Mouse (Mus musculus) midbrain, embryonic 10.5 days (tissue): ENCODE measurements around the gene Wdcp. TPM values are rescaled to one million over a fixed set of nuclear protein-coding genes. Genes with fewer than 3 reads are reported as not detected.
"Not testable (repeated sequence)": the region's sequence is repeated elsewhere in the genome, so short reads cannot be mapped to it uniquely, and the experiment has no call there.

ENCODE experiments used
- DNase-seq: peaks from one replicate; pipeline ENCODE4 v3.0.0-alpha.2; 2017; ENCODE audit warnings: low spot score
- H3K27ac ChIP-seq: fragments of 300-500 bp; sonication (generic); replicated peaks from 2 replicates; pipeline ENCODE4 v1.5.1; 2016; ENCODE audit warnings: mild to moderate bottlenecking
- H3K27me3 ChIP-seq: fragments of 300-500 bp; sonication (generic); 2 replicates; pipeline ENCODE4 v1.6.1; 2016; ENCODE audit warnings: low read depth, mild to moderate bottlenecking; ENCODE audit not compliant: poor library complexity, severe bottlenecking
- H3K36me3 ChIP-seq: fragments of 300-500 bp; sonication (generic); 2 replicates; pipeline ENCODE4 v1.6.1; 2016; ENCODE audit warnings: mild to moderate bottlenecking, moderate library complexity
- H3K4me1 ChIP-seq: fragments of 300-500 bp; sonication (generic); 2 replicates; pipeline ENCODE4 v1.6.1; 2016
- H3K4me3 ChIP-seq: fragments of 300-500 bp; sonication (generic); 2 replicates; pipeline ENCODE4 v1.5.1; 2016; ENCODE audit warnings: mild to moderate bottlenecking, moderate library complexity
- H3K9me3 ChIP-seq: fragments of 300-500 bp; sonication (generic); replicated peaks from 2 replicates; pipeline ENCODE4 v1.6.1; 2016; ENCODE audit warnings: mild to moderate bottlenecking
- WGBS: fragments of 180-500 bp; shearing (Covaris S2); methylation state at CpG from one replicate; pipeline ENCODE4 v1.1.7; 2016; 5-methylcytosine and 5-hydroxymethylcytosine counted together
- polyA plus RNA-seq: library from polyadenylated mRNA; unstranded; fragments of >200 nt; fragmentation: Nextera tagmentation; extraction: Ambion mirVana; gene quantifications from 2 replicates; pipeline ENCODE4 v1.2.1, GENCODE M21; 2016

Wdcp gene
- polyA plus RNA-seq, 1 experiment from 2014 or later = 28.5 TPM

DNA sequence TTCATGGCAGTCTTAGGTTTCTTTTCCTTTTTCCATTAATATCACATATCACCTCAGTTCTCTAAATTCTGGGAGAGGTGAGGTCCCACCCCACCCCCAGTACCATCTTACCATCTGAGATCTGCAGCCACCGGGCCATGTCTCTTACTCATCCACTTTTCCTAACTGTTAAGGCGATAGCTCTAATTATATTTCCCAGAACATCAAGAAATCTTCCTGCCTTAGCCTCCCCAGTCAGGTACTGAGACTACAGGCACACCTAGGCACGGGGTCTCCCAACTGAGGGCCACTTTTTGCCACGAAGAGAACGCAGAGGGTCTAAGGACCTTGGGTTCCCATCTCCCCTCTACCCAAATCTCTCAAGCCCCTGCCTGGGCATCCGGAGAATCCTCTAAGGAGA is 30.4 kb downstream of the Wdcp start:
- Histone ChIP-seq H3K36me3 (0 out of 2 replicates have a peak, but pooled peaks cover 2% of the 10 kb centered on the region), H3K27ac (peak overlapping the region; percentile 65), H3K9me3 (no peaks in the 10 kb centered on the region), H3K27me3 (peaks cover 26% of the 10 kb centered on the region), H3K4me1 (peaks cover 11% of the 10 kb centered on the region), H3K4me3 (peak overlapping the region; percentile 56)
- WGBS = 68% methylated on average over 6 of the region's 6 CpGs
- no peak for DNase-seq

DNA sequence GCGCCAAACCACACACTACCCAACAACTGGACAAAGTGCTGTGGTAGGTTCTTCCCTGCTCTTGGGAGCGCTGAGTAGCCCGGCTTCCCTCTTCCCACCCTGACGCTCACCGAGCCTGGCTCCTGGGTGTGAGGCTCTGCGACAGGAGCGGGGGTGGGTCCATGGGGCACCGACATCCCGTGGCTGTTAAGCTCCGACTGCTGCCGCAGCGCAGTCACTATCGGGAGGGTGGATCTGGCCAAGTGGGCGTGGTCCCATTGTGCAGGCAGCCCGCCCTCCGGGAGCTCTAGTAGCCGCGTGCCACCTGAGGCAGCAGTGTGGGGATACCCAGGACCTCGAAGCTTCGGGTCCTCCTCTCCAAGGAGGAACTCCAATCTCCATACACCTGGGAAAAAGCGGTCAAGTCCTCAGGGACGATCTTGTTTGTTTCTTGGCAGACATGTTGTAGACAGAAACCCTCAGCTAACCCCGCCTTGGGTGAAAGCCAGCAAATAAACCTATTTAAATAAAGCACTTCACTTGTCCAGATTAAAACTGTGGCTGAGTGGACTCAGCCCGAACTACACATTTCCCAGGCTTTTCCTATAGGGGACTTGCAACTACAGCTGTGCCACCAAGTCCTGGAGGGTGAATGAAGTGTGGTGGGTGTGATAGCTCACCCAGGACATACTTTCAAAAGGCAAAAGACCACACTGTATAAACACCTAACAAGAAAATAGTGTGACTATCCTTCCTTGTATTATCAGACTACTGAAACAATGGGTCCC is 31.2 kb downstream of the Wdcp start, which contains the start of gene Mfsd2b:
TSS of gene Mfsd2b (minus strand) at position 199 of the 767 bp plus-strand sequence.
- H3K9me3 ChIP-seq = 0 out of 2 replicates have a peak, but pooled peaks cover 3% of the 10 kb centered on the region
- H3K4me3 ChIP-seq = peak within 1 kb of the TSS; percentile 56
- H3K27me3 ChIP-seq = peaks cover 26% of the 10 kb centered on the region
- peak within 1 kb of the TSS; percentile 65 for H3K27ac ChIP-seq
- H3K36me3 ChIP-seq = peaks cover 8% of the 10 kb centered on the region
- H3K4me1 ChIP-seq = peaks cover 11% of the 10 kb centered on the region
- peak; percentile 69 for DNase-seq
- WGBS = 6% methylated on average over 24 of the region's 24 CpGs

DNA sequence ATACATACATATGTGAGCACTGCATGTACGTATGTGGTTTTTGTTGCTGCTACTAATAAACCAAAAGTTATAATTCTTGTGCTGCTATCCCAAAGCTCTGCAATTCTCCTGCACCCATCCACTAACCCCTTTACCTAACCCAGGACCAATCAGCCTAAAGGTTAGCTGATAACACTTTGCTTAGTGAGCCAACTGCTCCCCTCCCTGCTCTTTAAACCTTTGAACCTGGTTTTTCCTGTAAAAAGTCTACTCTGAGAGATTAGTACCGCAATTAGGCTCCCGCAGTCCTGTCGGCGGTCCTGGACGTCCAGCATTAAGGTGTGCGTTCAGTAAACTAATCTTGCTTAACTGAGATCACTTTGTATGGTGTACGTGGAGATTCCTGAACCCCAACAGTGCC is 32.5 kb downstream of the Wdcp start:
- no peak for DNase-seq
- 0 out of 2 replicates have a peak, but pooled peaks cover 5% of the 10 kb centered on the region for H3K9me3 ChIP-seq

DNA sequence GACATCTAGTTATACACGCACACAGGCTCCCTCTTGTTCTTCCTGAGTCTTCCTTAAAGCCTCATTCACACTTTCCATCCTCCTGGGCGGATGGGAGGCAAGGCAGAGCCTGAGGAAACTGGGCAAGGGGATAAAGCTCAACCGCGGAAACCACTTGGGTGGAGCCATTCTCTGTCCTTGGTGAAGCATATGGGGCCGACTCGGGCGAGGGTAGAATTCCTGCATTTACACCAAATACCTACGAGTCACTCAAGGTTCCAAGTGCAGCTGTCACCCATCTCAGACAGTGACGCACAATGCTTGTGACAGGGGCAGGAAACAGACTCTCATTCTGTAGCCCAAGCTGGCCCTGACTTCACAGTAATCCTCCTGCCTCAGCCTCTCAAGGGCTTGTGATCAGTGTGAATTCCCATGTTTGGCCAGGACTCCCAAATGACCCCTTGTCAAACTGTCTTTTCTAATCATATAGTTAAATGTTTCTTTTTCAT is 35.2 kb downstream of the Wdcp start:
- Histone ChIP-seq H3K36me3 (peaks cover 35% of the 10 kb centered on the region), H3K27me3 (peaks cover 18% of the 10 kb centered on the region), H3K4me3 (no peak overlapping the region), H3K4me1 (peaks cover 11% of the 10 kb centered on the region), H3K27ac (no peak overlapping the region), H3K9me3 (0 out of 2 replicates have a peak, but pooled peaks cover 5% of the 10 kb centered on the region)
- DNase-seq = no peak
- WGBS = 76% methylated on average over 9 of the region's 9 CpGs

More for the DNA sequence above, 32.5 kb downstream of the Wdcp start:
- WGBS = 89% methylated on average over 8 of the region's 8 CpGs
- peaks cover 11% of the 10 kb centered on the region for H3K4me1 ChIP-seq
- H3K36me3 ChIP-seq = peaks cover 19% of the 10 kb centered on the region
- H3K27me3 ChIP-seq = peaks cover 26% of the 10 kb centered on the region
- no peak overlapping the region for H3K4me3 ChIP-seq
- no peak overlapping the region for H3K27ac ChIP-seq

DNA sequence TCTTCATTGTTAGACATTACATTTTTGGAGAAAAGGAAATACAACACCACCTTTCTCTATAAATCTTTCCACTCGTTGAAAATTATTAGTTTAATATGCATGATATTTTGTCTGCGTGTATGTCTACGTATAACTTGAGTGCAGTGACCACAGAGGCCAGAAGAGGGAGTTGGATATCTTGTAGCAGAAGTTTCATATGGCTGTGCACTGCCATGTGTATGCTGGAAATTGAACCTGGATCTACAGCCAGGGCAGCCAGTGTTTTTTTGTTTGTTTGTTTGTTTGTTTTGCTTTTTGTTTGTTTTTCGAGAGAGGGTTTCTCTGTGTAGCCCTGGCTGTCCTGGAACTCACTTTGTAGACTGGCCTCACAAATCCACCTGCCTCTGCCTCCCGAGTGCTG is 35.9 kb downstream of the Wdcp start:
- Histone ChIP-seq H3K4me3 (no peak overlapping the region), H3K27ac (no peak overlapping the region), H3K4me1 (peaks cover 6% of the 10 kb centered on the region), H3K27me3 (peaks cover 11% of the 10 kb centered on the region), H3K36me3 (peaks cover 35% of the 10 kb centered on the region), H3K9me3 (0 out of 2 replicates have a peak, but pooled peaks cover 5% of the 10 kb centered on the region)
- 93% methylated on average over 5 of the region's 5 CpGs for WGBS
- DNase-seq = no peak

DNA sequence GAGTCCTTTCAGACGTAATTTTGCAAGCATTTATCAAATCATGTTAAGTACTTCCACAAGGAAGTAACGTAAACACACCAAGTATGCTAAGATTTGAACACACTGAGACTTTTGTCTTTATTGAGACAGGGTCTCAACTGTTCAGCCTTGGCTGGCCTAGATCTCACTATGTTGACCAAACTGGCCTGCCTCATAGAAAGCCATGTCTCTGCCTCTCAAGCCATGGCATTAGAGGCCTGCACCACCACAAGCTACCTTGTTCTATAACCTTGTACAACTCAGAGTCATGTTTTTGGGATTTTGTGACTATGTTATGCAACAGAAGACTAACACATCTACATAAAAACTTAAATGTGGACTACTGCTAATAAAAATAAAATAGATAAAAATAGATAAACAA is 39.0 kb downstream of the Wdcp start:
- Histone ChIP-seq H3K27ac (no peak overlapping the region), H3K27me3 (no peaks in the 10 kb centered on the region), H3K9me3 (0 out of 2 replicates have a peak, but pooled peaks cover 5% of the 10 kb centered on the region), H3K36me3 (peaks cover 35% of the 10 kb centered on the region), H3K4me3 (no peak overlapping the region), H3K4me1 (no peaks in the 10 kb centered on the region)
- DNase-seq = no peak
- WGBS = 91% methylated on average over 2 of the region's 2 CpGs

DNA sequence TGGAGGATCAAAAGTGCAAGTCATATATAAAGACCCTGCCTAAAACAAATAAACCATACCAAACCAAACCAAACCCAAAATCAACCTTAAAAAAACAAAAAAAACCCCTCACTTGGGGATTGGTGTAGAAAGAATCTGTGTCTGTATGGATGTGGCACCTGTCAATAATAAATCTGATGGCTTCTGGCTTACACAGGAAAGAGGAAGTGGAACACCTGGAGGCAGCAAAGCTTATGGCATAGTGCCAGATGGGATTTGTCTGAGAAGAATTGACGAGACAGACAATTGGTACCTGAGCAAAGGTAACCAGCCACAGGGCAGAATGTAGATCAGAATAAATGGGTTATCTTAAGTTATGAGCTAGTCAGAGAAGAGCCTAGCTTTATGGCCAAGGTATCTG is 42.0 kb downstream of the Wdcp start:
- DNase-seq = no peak
- Histone ChIP-seq H3K4me3 (no peak overlapping the region), H3K27ac (no peak overlapping the region), H3K36me3 (peaks cover 20% of the 10 kb centered on the region), H3K27me3 (no peaks in the 10 kb centered on the region), H3K4me1 (no peaks in the 10 kb centered on the region), H3K9me3 (no peaks in the 10 kb centered on the region)
- WGBS = 89% methylated on average over 1 of the region's 1 CpGs

DNA sequence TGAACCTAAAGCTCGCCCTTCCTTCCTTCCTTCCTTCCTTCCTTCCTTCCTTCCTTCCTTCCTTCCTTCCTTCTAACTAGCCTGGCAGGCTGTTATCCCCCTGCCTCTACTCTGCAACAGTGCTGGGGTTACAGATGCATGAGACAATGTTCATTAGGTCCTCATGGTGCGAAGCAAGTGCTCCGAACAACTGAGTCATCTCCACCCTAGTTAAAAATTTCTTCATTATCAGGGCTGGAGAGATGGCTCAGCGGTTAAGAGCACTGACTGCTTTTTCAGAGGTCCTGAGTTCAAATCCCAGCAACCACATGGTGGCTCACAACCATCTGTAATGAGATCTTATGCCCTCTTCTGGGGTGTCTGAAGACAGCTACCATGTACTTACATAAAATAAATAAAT is 43.5 kb downstream of the Wdcp start:
- H3K9me3 ChIP-seq, H3K4me1 ChIP-seq, H3K4me3 ChIP-seq, H3K27ac ChIP-seq, H3K27me3 ChIP-seq, DNase-seq: not testable (repeated sequence)
- H3K36me3 ChIP-seq = peaks cover 16% of the 10 kb centered on the region
- WGBS = 97% methylated on average over 4 of the region's 4 CpGs

DNA sequence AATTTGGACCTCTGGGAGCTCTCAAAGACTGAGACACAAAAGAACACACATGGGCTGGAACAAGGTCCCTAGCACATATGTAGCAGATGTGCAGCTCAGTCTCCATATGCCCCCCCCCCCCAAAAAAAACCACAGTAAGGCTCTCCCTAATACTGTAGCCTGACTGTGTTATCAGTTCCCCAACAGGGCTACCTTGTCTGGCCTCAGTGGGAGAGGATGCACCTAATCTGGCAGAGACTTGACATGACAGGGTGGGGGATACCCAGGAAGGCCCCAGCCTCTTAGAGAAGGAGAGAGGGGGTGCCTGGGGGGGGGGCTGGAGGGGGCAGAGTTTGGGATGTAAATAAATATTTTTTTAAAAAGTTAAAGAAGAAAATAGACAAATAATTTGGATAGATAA is 45.6 kb downstream of the Wdcp start:
- Histone ChIP-seq H3K9me3 (no peaks in the 10 kb centered on the region), H3K27ac (no peak overlapping the region), H3K36me3 (peaks cover 5% of the 10 kb centered on the region; the same call in 1 of the 2 replicates), H3K27me3 (no peaks in the 10 kb centered on the region), H3K4me3 (no peak overlapping the region), H3K4me1 (no peaks in the 10 kb centered on the region)
- no peak for DNase-seq

DNA sequence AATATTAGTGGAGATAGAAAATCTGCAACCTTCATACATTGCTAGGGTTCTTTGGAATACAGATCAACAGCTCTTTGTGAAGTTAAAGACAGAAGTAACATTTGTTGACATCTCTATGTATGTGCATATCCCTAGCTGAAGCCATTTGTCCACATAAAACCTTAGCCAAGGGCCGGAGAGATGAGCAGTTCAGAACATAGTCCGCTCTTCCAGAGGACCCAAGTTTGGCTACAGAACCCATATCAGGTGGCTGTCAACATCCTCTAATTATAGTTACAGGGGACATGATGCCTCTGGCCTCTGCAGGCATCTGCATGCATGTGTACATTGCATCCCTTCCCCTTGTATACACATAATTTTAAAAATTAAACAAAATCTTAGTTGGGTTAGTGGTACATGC is 46.1 kb downstream of the Wdcp start:
- no peak for DNase-seq
- no peak overlapping the region for H3K4me3 ChIP-seq
- 90% methylated on average over 2 of the region's 2 CpGs for WGBS
- H3K9me3 ChIP-seq = no peaks in the 10 kb centered on the region
- H3K36me3 ChIP-seq = peaks cover 5% of the 10 kb centered on the region; the same call in 1 of the 2 replicates
- no peak overlapping the region for H3K27ac ChIP-seq
- H3K4me1 ChIP-seq = no peaks in the 10 kb centered on the region
- H3K27me3 ChIP-seq = no peaks in the 10 kb centered on the region

DNA sequence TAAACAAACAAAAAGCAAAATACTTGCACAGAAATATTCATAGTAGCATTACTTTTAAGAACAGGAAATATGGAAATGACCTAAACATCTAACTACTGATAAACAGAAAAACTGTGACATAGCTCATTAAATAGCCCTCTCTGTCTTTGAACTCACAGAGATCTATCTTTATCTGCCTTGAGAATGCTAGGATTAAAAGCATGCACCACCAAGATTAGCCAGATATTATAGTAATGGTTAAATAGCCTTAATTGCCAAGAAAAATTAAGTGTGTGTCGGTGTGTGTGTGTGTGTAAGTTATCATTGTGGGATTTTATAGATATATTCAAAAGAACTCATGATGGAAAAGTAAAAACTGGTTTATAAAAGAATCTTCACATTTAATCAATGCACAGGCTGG is 46.8 kb downstream of the Wdcp start:
- Histone ChIP-seq H3K36me3 (peaks cover 5% of the 10 kb centered on the region; the same call in 1 of the 2 replicates), H3K27me3 (no peaks in the 10 kb centered on the region), H3K9me3 (no peaks in the 10 kb centered on the region), H3K4me1 (no peaks in the 10 kb centered on the region), H3K27ac (no peak overlapping the region), H3K4me3 (no peak overlapping the region)
- no peak for DNase-seq
- WGBS = 94% methylated on average over 1 of the region's 1 CpGs

DNA sequence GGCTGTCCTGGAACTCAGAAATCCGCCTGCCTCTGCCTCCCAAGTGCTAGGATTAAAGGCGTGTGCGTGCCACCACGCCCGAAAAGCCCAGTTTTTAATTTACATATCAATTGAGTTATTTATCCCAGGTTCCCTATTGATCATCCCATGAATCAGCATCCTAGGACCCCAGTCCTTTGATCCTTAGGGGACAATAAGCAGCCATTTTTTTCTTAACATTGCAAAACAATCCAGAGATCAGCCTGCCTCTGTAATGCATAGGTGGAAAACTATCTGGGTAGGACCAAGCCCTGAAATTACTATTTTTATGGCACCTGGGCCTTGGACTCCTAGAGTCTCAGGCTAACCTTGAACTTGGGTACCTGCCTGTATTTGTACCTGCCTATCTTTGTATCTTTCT is 54.9 kb downstream of the Wdcp start:
- no peak overlapping the region for H3K4me3 ChIP-seq
- DNase-seq = no peak
- no peak overlapping the region for H3K27ac ChIP-seq
- H3K4me1 ChIP-seq = no peaks in the 10 kb centered on the region
- no peaks in the 10 kb centered on the region for H3K27me3 ChIP-seq
- 0 out of 2 replicates have a peak, but pooled peaks cover 4% of the 10 kb centered on the region for H3K9me3 ChIP-seq
- WGBS = 93% methylated on average over 5 of the region's 5 CpGs
- peaks cover 25% of the 10 kb centered on the region for H3K36me3 ChIP-seq

DNA sequence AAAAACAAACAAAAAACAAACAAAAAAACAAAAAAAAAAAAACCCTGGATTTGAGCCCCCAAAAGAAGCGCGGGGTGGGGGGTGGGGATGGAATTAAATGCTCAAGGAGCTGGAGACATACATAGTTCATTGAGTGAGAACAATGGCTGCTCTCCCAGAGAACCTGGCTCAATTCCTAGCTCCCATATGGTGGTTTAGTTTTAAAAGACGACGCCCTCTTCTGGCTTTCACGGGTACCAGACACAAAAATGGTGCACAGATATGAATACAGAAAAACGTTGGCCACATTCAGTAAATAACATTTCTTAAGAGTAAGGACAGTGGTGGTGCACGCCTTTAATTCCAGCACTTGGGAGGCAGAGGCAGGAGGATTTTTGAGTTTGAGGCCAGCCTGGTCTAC is 62.8 kb downstream of the Wdcp start:
- H3K4me1 ChIP-seq = peaks cover 8% of the 10 kb centered on the region
- no peaks in the 10 kb centered on the region for H3K9me3 ChIP-seq
- no peak overlapping the region for H3K27ac ChIP-seq
- H3K27me3 ChIP-seq = no peaks in the 10 kb centered on the region
- peaks cover 5% of the 10 kb centered on the region for H3K36me3 ChIP-seq
- H3K4me3 ChIP-seq = peak overlapping the region; percentile 77; the same call in 1 of the 2 replicates
- no peak for DNase-seq
- 83% methylated on average over 7 of the region's 7 CpGs for WGBS
